Mouse (Mus musculus): ENCODE data around the gene Usp47.

- TF ChIP-seq POLR2A (IDR thresholded peaks at IDR 0.05; ENCODE audit: insufficient read depth, low read depth, low read length) (no peak), CTCF (IDR thresholded peaks at IDR 0.05) (no peak)
Measured at GRCm38 (mm10) chr7:112125625-112126260, 102.4 kb downstream of the Usp47 start.
